Mouse (Mus musculus): Measurements from ENCODE around the gene Herc1.

The Herc1 gene

GRCm38 (mm10) chr9:66518251-66518650 lies 168.0 kb downstream of the Herc1 start:
- DNase-seq (ENCODE audit: low read depth, low spot score): no peak

GRCm38 (mm10) chr9:66518901-66519300 lies 168.7 kb downstream of the Herc1 start:
- DNase-seq (ENCODE audit: low read depth, low spot score): no peak

- no peak for DNase-seq (ENCODE audit: low read depth, low spot score)
Measured at GRCm38 (mm10) chr9:66520299-66520698, 170.0 kb downstream of the Herc1 start.

GRCm38 (mm10) chr9:66521595-66521994 lies 171.3 kb downstream of the Herc1 start:
- DNase-seq (ENCODE audit: low read depth, low spot score): no peak

GRCm38 (mm10) chr9:66542785-66543184 lies 192.5 kb downstream of the Herc1 start:
- no peak for DNase-seq (ENCODE audit: low read depth, low spot score)
